Mouse (Mus musculus) gonadal fat pad, adult 2 months (tissue): ENCODE measurements around the gene Gps1. TPM values are rescaled to one million over a fixed set of nuclear protein-coding genes. Genes with fewer than 3 reads are reported as not detected.
"Not testable (repeated sequence)": the region's sequence is repeated elsewhere in the genome, so short reads cannot be mapped to it uniquely, and the experiment has no call there.

ENCODE experiments used
- DNase-seq: peaks from one replicate; pipeline ENCODE4 v3.0.0-alpha.2; 2012; ENCODE audit warnings: low read depth
- polyA plus RNA-seq: library from polyadenylated mRNA; depleted of rRNA; stranded (reverse); fragments of >200 nt; gene quantifications from 2 replicates; pipeline ENCODE4 v1.2.3, GENCODE M21; 2012; rRNA removed

The Gps1 gene
- polyA plus RNA-seq, 1 experiment = 231 TPM

GRCm38 (mm10) chr11:120822831-120823550, 38.9 kb downstream of the Gps1 start:
- no peak for DNase-seq

- no peak for DNase-seq
These were observed 39.5 kb downstream of the Gps1 start for GRCm38 (mm10) chr11:120823551-120823947.

- no peak for DNase-seq
These were observed 40.1 kb downstream of the Gps1 start, which contains the start of gene Fasn for GRCm38 (mm10) chr11:120823956-120824786. Gene Fasn (minus strand): TSS chr11:120824547.

- no peak for DNase-seq
These were observed 40.8 kb downstream of the Gps1 start for GRCm38 (mm10) chr11:120824787-120825288.

GRCm38 (mm10) chr11:120825289-120825863, 41.3 kb downstream of the Gps1 start:
- no peak for DNase-seq

GRCm38 (mm10) chr11:120826016-120826953, 42.2 kb downstream of the Gps1 start:
- no peak for DNase-seq

- DNase-seq = no peak
These were observed 44.3 kb downstream of the Gps1 start for GRCm38 (mm10) chr11:120828416-120828815.

- DNase-seq = no peak
These were observed 45.9 kb downstream of the Gps1 start for GRCm38 (mm10) chr11:120829757-120830532.

GRCm38 (mm10) chr11:120830686-120831085, 46.6 kb downstream of the Gps1 start:
- no peak for DNase-seq

GRCm38 (mm10) chr11:120831659-120832440, 47.8 kb downstream of the Gps1 start:
- DNase-seq = no peak

GRCm38 (mm10) chr11:120832962-120833361, 48.9 kb downstream of the Gps1 start:
- not testable (repeated sequence) for DNase-seq

GRCm38 (mm10) chr11:120833555-120834280, 49.6 kb downstream of the Gps1 start:
- DNase-seq = no peak

Other genes starting within 250 kb of the Gps1 start
- 153 and 179 TPM in 2 replicates for gene Mcrip1, start 234.5 kb upstream of the Gps1 start, polyA plus RNA-seq
- gene Ppp1r27, start 233.1 kb upstream of the Gps1 start, polyA plus RNA-seq = 0.72 TPM in 1 of 2 replicates, not detected in the other
- gene P4hb, start 211.0 kb upstream of the Gps1 start, polyA plus RNA-seq = 372 and 394 TPM in 2 replicates
- 584 and 632 TPM in 2 replicates for gene Arhgdia, start 202.6 kb upstream of the Gps1 start, polyA plus RNA-seq
- 21.4 and 28.5 TPM in 2 replicates for gene Alyref, start 185.9 kb upstream of the Gps1 start, polyA plus RNA-seq
- gene Anapc11, start 185.9 kb upstream of the Gps1 start, polyA plus RNA-seq = 74.7 and 75.0 TPM in 2 replicates
- 1.1 and 1.2 TPM in 2 replicates for gene Npb, start 175.8 kb upstream of the Gps1 start, polyA plus RNA-seq
- 139 and 189 TPM in 2 replicates for gene Pcyt2, start 166.3 kb upstream of the Gps1 start, polyA plus RNA-seq
- 57.9 and 61.4 TPM in 2 replicates for gene Sirt7, start 159.0 kb upstream of the Gps1 start, polyA plus RNA-seq
- gene Mafg, start 150.7 kb upstream of the Gps1 start, polyA plus RNA-seq = 53.0 and 56.7 TPM in 2 replicates
- 6.9 and 10.5 TPM in 2 replicates for gene Pycr1, start 140.5 kb upstream of the Gps1 start, polyA plus RNA-seq
- 0.26 TPM in 1 of 2 replicates, not detected in the other for gene Myadml2, start 136.1 kb upstream of the Gps1 start, polyA plus RNA-seq
- gene Notum, start 123.1 kb upstream of the Gps1 start, polyA plus RNA-seq = 3.3 and 4.0 TPM in 2 replicates
- 93.6 and 104 TPM in 2 replicates for gene Aspscr1, start 111.3 kb upstream of the Gps1 start, polyA plus RNA-seq
- gene Cenpx, start 70.5 kb upstream of the Gps1 start, polyA plus RNA-seq = 84.6 and 100 TPM in 2 replicates
- gene Lrrc45, start 70.3 kb upstream of the Gps1 start, polyA plus RNA-seq = 38.5 and 41.4 TPM in 2 replicates
- gene Rac3, start 62.8 kb upstream of the Gps1 start, polyA plus RNA-seq = 18.2 and 19.0 TPM in 2 replicates
- 188 and 202 TPM in 2 replicates for gene Dcxr, start 57.0 kb upstream of the Gps1 start, polyA plus RNA-seq
- 121 and 130 TPM in 2 replicates for gene Cbr2, start 52.2 kb upstream of the Gps1 start, polyA plus RNA-seq
- gene Hmga1b, start 21.5 kb upstream of the Gps1 start, polyA plus RNA-seq = 0.59 and 1.1 TPM in 2 replicates
- 35.8 and 37.8 TPM in 2 replicates for gene Rfng, start 65 bp upstream of the Gps1 start, polyA plus RNA-seq
- 31.7 and 31.9 TPM in 2 replicates for gene Dus1l, start 12.1 kb downstream of the Gps1 start, polyA plus RNA-seq
- gene Fasn, start 40.3 kb downstream of the Gps1 start, polyA plus RNA-seq = 2,531 and 4,379 TPM in 2 replicates
- gene Ccdc57, start 148.6 kb downstream of the Gps1 start, polyA plus RNA-seq = 5.6 and 5.8 TPM in 2 replicates
- 17.1 and 18.7 TPM in 2 replicates for gene Slc16a3, start 164.2 kb downstream of the Gps1 start, polyA plus RNA-seq
- gene Csnk1d, start 207.1 kb downstream of the Gps1 start, polyA plus RNA-seq = 85.3 and 94.0 TPM in 2 replicates